Mouse (Mus musculus): ENCODE data around the gene Prdx2. TPM values are rescaled to one million over a fixed set of nuclear protein-coding genes. Genes with fewer than 3 reads are reported as not detected.

Gene Prdx2
- polyA plus RNA-seq, 2 experiments = 1,155 to 2,207 TPM

- DNase-seq (ENCODE audit: low read depth in 3 of 3, low spot score in 3 of 3) (no peak), ATAC-seq (ENCODE audit: insufficient read depth) (no peak)
- peak overlapping the region; percentile 35 for H3K9ac ChIP-seq (replicated peaks)
- H3K4me1 ChIP-seq (replicated peaks; ENCODE audit: control insufficient read depth in 2 of 2, insufficient read depth in 2 of 2, low read length in 1 of 2) = peaks cover 46 to 49% of the 10 kb centered on the region in 2 experiments
- no peaks in the 10 kb centered on the region for H3K27me3 ChIP-seq (ENCODE audit: control insufficient read depth, insufficient read depth, low read length)
- H3K4me3 ChIP-seq (ENCODE audit: insufficient read depth in 1 of 2, low read depth in 2 of 2, low read length in 2 of 2) = peak overlapping the region; percentile 44 to 89; a peak in 3 of 4 replicates
- peak overlapping the region; percentile 97 for H3K27ac ChIP-seq
- peaks cover 48% of the 10 kb centered on the region for H3K36me3 ChIP-seq (replicated peaks; ENCODE audit: control insufficient read depth, insufficient read depth, low read depth)
- peak overlapping the region; percentile 95 for H3K4me2 ChIP-seq (ENCODE audit: low read depth)
- no peaks in the 10 kb centered on the region for H3K9me3 ChIP-seq (ENCODE audit: control insufficient read depth, low read length)
- 68% methylated on average over 8 of the region's 8 CpGs for WGBS (ENCODE audit: insufficient replicate concordance)
- TF ChIP-seq EP300 (IDR thresholded peaks at IDR 0.05; ENCODE audit: low read depth) = peak; percentile 5; the same call in 1 of the 2 replicates
- TF ChIP-seq CTCF (IDR thresholded peaks at IDR 0.05; ENCODE audit: low read depth) = no peak
Observed at GRCm38 (mm10) chr8:84974543-84975142, 5.3 kb downstream of the Prdx2 start.

- no peaks in the 10 kb centered on the region for H3K27me3 ChIP-seq (ENCODE audit: control insufficient read depth, insufficient read depth, low read length)
- peak overlapping the region; percentile 44 to 89 for H3K4me3 ChIP-seq (ENCODE audit: insufficient read depth in 1 of 2, low read depth in 2 of 2, low read length in 2 of 2)
- no peak for ATAC-seq (ENCODE audit: insufficient read depth)
- peak overlapping the region; percentile 53 for H3K9ac ChIP-seq (replicated peaks)
- H3K4me2 ChIP-seq (ENCODE audit: low read depth) = peak overlapping the region; percentile 95
- H3K27ac ChIP-seq = peak overlapping the region; percentile 97
- 28% methylated on average over 7 of the region's 7 CpGs for WGBS (ENCODE audit: insufficient replicate concordance)
- peaks cover 44% of the 10 kb centered on the region for H3K36me3 ChIP-seq (replicated peaks; ENCODE audit: control insufficient read depth, insufficient read depth, low read depth)
- no peak for DNase-seq (ENCODE audit: low read depth in 3 of 3, low spot score in 3 of 3)
- peaks cover 50 to 51% of the 10 kb centered on the region in 2 experiments for H3K4me1 ChIP-seq (replicated peaks; ENCODE audit: control insufficient read depth in 2 of 2, insufficient read depth in 2 of 2, low read length in 1 of 2)
- H3K9me3 ChIP-seq (ENCODE audit: control insufficient read depth, low read length) = no peaks in the 10 kb centered on the region
- TF ChIP-seq CTCF (IDR thresholded peaks at IDR 0.05; ENCODE audit: low read depth) (peak; percentile 93), EP300 (IDR thresholded peaks at IDR 0.05; ENCODE audit: low read depth) (0 out of 2 replicates have a peak, but pooled peaks have one; percentile 19)
Observed at GRCm38 (mm10) chr8:84975434-84975833, 6.0 kb downstream of the Prdx2 start.

- Histone ChIP-seq H3K9me3 (ENCODE audit: control insufficient read depth, low read length) (no peaks in the 10 kb centered on the region), H3K27ac (peak overlapping the region; percentile 97), H3K4me3 (ENCODE audit: insufficient read depth in 1 of 2, low read depth in 2 of 2, low read length in 2 of 2) (peak overlapping the region; percentile 72 to 89), H3K36me3 (replicated peaks; ENCODE audit: control insufficient read depth, insufficient read depth, low read depth) (peaks cover 37% of the 10 kb centered on the region), H3K27me3 (ENCODE audit: control insufficient read depth, insufficient read depth, low read length) (no peaks in the 10 kb centered on the region), H3K9ac (replicated peaks) (peak overlapping the region; percentile 80), H3K4me1 (replicated peaks; ENCODE audit: control insufficient read depth in 2 of 2, insufficient read depth in 2 of 2, low read length in 1 of 2) (peaks cover 53 to 57% of the 10 kb centered on the region in 2 experiments), H3K4me2 (ENCODE audit: low read depth) (peak overlapping the region; percentile 95)
- under 1% methylated on average over 58 of the region's 61 CpGs for WGBS (ENCODE audit: insufficient replicate concordance)
- ATAC-seq (ENCODE audit: insufficient read depth) = peak; percentile 77
- DNase-seq (ENCODE audit: low read depth in 3 of 3, low spot score in 3 of 3) = peak; percentile 87 to 96 (median 90)
- TF ChIP-seq EP300 (IDR thresholded peaks at IDR 0.05; ENCODE audit: low read depth) (no peak), CTCF (IDR thresholded peaks at IDR 0.05; ENCODE audit: low read depth) (peak; percentile 42)
Observed at GRCm38 (mm10) chr8:84976031-84976762, 6.8 kb downstream of the Prdx2 start.

- Histone ChIP-seq H3K27ac (peak overlapping the region; percentile 68), H3K27me3 (ENCODE audit: control insufficient read depth, insufficient read depth, low read length) (no peaks in the 10 kb centered on the region), H3K4me3 (ENCODE audit: insufficient read depth in 1 of 2, low read depth in 2 of 2, low read length in 2 of 2) (peak overlapping the region; percentile 72 to 89), H3K36me3 (replicated peaks; ENCODE audit: control insufficient read depth, insufficient read depth, low read depth) (peaks cover 30% of the 10 kb centered on the region), H3K4me2 (ENCODE audit: low read depth) (peak overlapping the region; percentile 95), H3K9ac (replicated peaks) (peak overlapping the region; percentile 80), H3K4me1 (replicated peaks; ENCODE audit: control insufficient read depth in 2 of 2, insufficient read depth in 2 of 2, low read length in 1 of 2) (peaks cover 50% of the 10 kb centered on the region in 2 experiments), H3K9me3 (ENCODE audit: control insufficient read depth, low read length) (no peaks in the 10 kb centered on the region)
- DNase-seq (ENCODE audit: low read depth in 3 of 3, low spot score in 3 of 3) = no peak
- 1% methylated on average over 24 of the region's 25 CpGs for WGBS (ENCODE audit: insufficient replicate concordance)
- no peak for TF ChIP-seq CTCF (IDR thresholded peaks at IDR 0.05; ENCODE audit: low read depth)
- no peak for TF ChIP-seq EP300 (IDR thresholded peaks at IDR 0.05; ENCODE audit: low read depth)
- ATAC-seq (ENCODE audit: insufficient read depth) = no peak
Observed at GRCm38 (mm10) chr8:84976763-84977434, 7.5 kb downstream of the Prdx2 start.
